Mouse (Mus musculus) myocyte (in vitro differentiated cells): ENCODE data around the gene Hsd17b12. TPM values are rescaled to one million over a fixed set of nuclear protein-coding genes. Genes with fewer than 3 reads are reported as not detected.

Source experiments
- H3K27me3 ChIP-seq: one replicate; pipeline ENCODE4 v1.6.1; 2011; ENCODE audit not compliant: control insufficient read depth, insufficient read depth, insufficient read length
- H3K36me3 ChIP-seq: one replicate; pipeline ENCODE4 v1.6.1; 2011; ENCODE audit not compliant: control insufficient read depth, insufficient read depth
- H3K4me2 ChIP-seq: one replicate; pipeline ENCODE4 v1.6.1; 2011; ENCODE audit warnings: low read depth, control low read depth
- H3K4me3 ChIP-seq: one replicate; pipeline ENCODE4 v1.5.1; 2011; ENCODE audit warnings: mild to moderate bottlenecking, control low read depth, moderate library complexity
- H3K79me2 ChIP-seq: one replicate; pipeline ENCODE4 v1.6.1; 2011; ENCODE audit not compliant: control insufficient read depth, insufficient read depth
- H3ac ChIP-seq: one replicate; pipeline ENCODE4 v1.6.1; 2011; ENCODE audit not compliant: control insufficient read depth, insufficient read length
- CEBPB ChIP-seq: IDR thresholded peaks from 2 replicates; pipeline ENCODE4 v1.6.1; 2011; ENCODE audit warnings: mild to moderate bottlenecking, moderate library complexity; ENCODE audit not compliant: poor library complexity, insufficient read depth, severe bottlenecking
- E2F4 ChIP-seq: IDR thresholded peaks from one replicate; pipeline ENCODE4 v1.6.1; 2011; ENCODE audit warnings: mild to moderate bottlenecking, control low read depth, moderate library complexity; ENCODE audit not compliant: insufficient read depth
- MAX ChIP-seq: IDR thresholded peaks from one replicate; pipeline ENCODE4 v1.6.1; 2011; ENCODE audit warnings: low read depth, mild to moderate bottlenecking, control low read depth
- MYOD1 ChIP-seq, 3 experiments: IDR thresholded peaks; one replicate each; pipeline ENCODE4 v1.6.1; 2011; ENCODE audit warnings: control low read depth in 2 of 3, low read depth in 2 of 3, mild to moderate bottlenecking in 2 of 3, moderate library complexity in 1 of 3; ENCODE audit not compliant: insufficient read length in 2 of 3, control insufficient read depth in 1 of 3
- MYOG ChIP-seq, 3 experiments: IDR thresholded peaks; one replicate each; pipeline ENCODE4 v1.6.1; 2011; ENCODE audit warnings: control low read depth in 2 of 3, low read depth in 2 of 3, mild to moderate bottlenecking in 2 of 3; ENCODE audit not compliant: insufficient read length in 2 of 3, control insufficient read depth in 1 of 3, insufficient read depth in 1 of 3
- POLR2A ChIP-seq: IDR thresholded peaks from one replicate; pipeline ENCODE4 v1.6.1; 2011; ENCODE audit warnings: low read depth, mild to moderate bottlenecking, control low read depth, moderate library complexity; ENCODE audit not compliant: insufficient read length
- POLR2AphosphoS2 ChIP-seq: IDR thresholded peaks from one replicate; pipeline ENCODE4 v1.6.1; 2011; ENCODE audit warnings: low read depth, control low read depth; ENCODE audit not compliant: insufficient read length
- REST ChIP-seq: IDR thresholded peaks from one replicate; pipeline ENCODE4 v1.6.1; 2011; ENCODE audit warnings: mild to moderate bottlenecking, control low read depth, moderate library complexity; ENCODE audit not compliant: insufficient read depth, insufficient read length
- SRF ChIP-seq: IDR thresholded peaks from one replicate; pipeline ENCODE4 v1.6.1; 2011; ENCODE audit warnings: low read depth; ENCODE audit not compliant: control insufficient read depth, insufficient read length
- TCF12 ChIP-seq: IDR thresholded peaks from one replicate; pipeline ENCODE4 v1.6.1; 2011; ENCODE audit warnings: mild to moderate bottlenecking, control low read depth; ENCODE audit not compliant: poor library complexity, insufficient read depth, severe bottlenecking
- TCF3 ChIP-seq: IDR thresholded peaks from one replicate; pipeline ENCODE4 v1.6.1; 2011; ENCODE audit warnings: low read depth, control low read depth; ENCODE audit not compliant: insufficient read length
- USF1 ChIP-seq: IDR thresholded peaks from one replicate; pipeline ENCODE4 v1.6.1; 2011; ENCODE audit warnings: low read depth, mild to moderate bottlenecking, control low read depth, moderate library complexity
- polyA plus RNA-seq: library from polyadenylated mRNA; unstranded; fragments of >200 nt; fragmentation: generic; extraction: Trizol; gene quantifications from one replicate; pipeline ENCODE4 v1.2.1, GENCODE M21; 2012; ENCODE audit warnings: missing spikeins

Hsd17b12 gene
- polyA plus RNA-seq, 1 experiment = 87.0 TPM

GRCm38 (mm10) chr2:94001411-94001810 lies 156.4 kb downstream of the Hsd17b12 start:
- H3K4me2 ChIP-seq = no peak overlapping the region

DNA sequence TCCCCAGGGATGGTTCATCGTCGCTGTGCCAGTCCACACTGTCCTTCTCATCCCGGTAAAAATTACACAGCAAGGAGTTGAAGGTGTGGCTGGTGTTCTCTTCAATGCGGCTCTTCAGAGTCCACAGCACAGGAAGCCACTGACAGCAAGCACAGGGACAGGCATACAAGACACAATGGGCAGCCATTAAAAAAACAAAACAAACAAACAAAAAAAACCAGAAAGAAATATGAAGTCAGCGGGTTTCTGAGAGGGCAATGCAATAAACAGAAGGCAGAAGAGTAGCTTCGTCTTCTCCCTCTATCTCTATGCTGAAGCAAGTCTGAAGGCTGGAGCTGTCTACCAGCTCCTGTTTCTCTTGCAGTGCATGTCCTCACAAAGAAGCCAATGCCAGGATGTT lies 161.5 kb downstream of the Hsd17b12 start, which contains the start of gene Gm27027:
Gene Gm27027, minus strand, starts transcription at position 101 of the 400 bp plus-strand sequence.
- Histone ChIP-seq H3K36me3 (peaks cover 33% of the 10 kb centered on the region), H3K27me3 (no peaks in the 10 kb centered on the region), H3K79me2 (no peaks in the 10 kb centered on the region), H3K4me2 (no peak within 1 kb of the TSS), H3K4me3 (no peak within 1 kb of the TSS), H3ac (no peak within 1 kb of the TSS)
- no peak for TF ChIP-seq E2F4
- TF ChIP-seq POLR2AphosphoS2 = no peak
- no peak for TF ChIP-seq POLR2A
- no peak for TF ChIP-seq MAX
- TF ChIP-seq REST = no peak
- TF ChIP-seq MYOD1 (IDR thresholded peaks at IDR 0.05; ENCODE audit: control insufficient read depth in 1 of 3, insufficient read length in 2 of 3, low read depth in 2 of 3) = no peak
- no peak for TF ChIP-seq TCF12
- no peak for TF ChIP-seq TCF3
- TF ChIP-seq SRF = no peak
- TF ChIP-seq CEBPB = no peak

More at GRCm38 (mm10) chr2:94001411-94001810, 156.4 kb downstream of the Hsd17b12 start:
- TF ChIP-seq USF1 = no peak
- no peak for TF ChIP-seq MAX
- TF ChIP-seq CEBPB = no peak
- no peak for TF ChIP-seq REST
- TF ChIP-seq TCF12 = no peak
- TF ChIP-seq E2F4 = no peak
- TF ChIP-seq TCF3 = no peak
- no peak for TF ChIP-seq SRF
- no peak for TF ChIP-seq POLR2A
- TF ChIP-seq MYOG (IDR thresholded peaks at IDR 0.05; ENCODE audit: control insufficient read depth in 1 of 3, insufficient read depth in 1 of 3, insufficient read length in 2 of 3, low read depth in 2 of 3) = no peak
- TF ChIP-seq MYOD1 (IDR thresholded peaks at IDR 0.05; ENCODE audit: control insufficient read depth in 1 of 3, insufficient read length in 2 of 3, low read depth in 2 of 3) = no peak
- TF ChIP-seq POLR2AphosphoS2 = no peak
- Histone ChIP-seq H3K27me3 (no peaks in the 10 kb centered on the region), H3ac (no peak overlapping the region), H3K4me3 (no peak overlapping the region), H3K79me2 (no peaks in the 10 kb centered on the region), H3K36me3 (peaks cover 46% of the 10 kb centered on the region)

DNA sequence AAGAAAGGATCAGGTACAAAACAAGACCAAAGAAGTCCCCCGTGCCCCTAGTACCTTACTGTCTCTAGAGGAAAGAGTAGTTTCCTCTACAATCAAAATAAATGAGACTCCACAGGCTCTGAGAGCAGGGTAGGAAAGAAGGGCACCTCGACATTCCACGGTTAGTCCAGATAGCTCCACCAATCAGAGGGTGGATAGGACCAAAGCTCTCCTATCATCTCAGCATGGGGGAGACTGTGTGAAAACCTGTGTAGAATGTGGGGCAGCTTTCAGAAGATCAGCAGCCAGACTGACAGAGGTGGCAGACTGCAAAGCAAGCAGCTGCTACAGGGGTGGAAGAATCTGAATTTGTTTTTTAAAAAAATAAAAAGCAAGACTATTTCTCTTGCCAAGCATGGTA lies 165.0 kb downstream of the Hsd17b12 start:
- Histone ChIP-seq H3K4me2 (no peak overlapping the region), H3K79me2 (no peaks in the 10 kb centered on the region), H3ac (no peak overlapping the region), H3K4me3 (no peak overlapping the region), H3K36me3 (peaks cover 28% of the 10 kb centered on the region), H3K27me3 (no peaks in the 10 kb centered on the region)
- TF ChIP-seq CEBPB = no peak
- no peak for TF ChIP-seq USF1
- no peak for TF ChIP-seq TCF3

GRCm38 (mm10) chr2:93992259-93992658 lies 165.5 kb downstream of the Hsd17b12 start:
- no peaks in the 10 kb centered on the region for H3K79me2 ChIP-seq
- TF ChIP-seq POLR2A (no peak), MYOD1 (IDR thresholded peaks at IDR 0.05; ENCODE audit: control insufficient read depth in 1 of 3, insufficient read length in 2 of 3, low read depth in 2 of 3) (no peak), SRF (no peak), REST (no peak), CEBPB (no peak), MAX (no peak), TCF3 (no peak), MYOG (IDR thresholded peaks at IDR 0.05; ENCODE audit: control insufficient read depth in 1 of 3, insufficient read depth in 1 of 3, insufficient read length in 2 of 3, low read depth in 2 of 3) (no peak), TCF12 (no peak), E2F4 (no peak), USF1 (no peak), POLR2AphosphoS2 (no peak)
- peaks cover 32% of the 10 kb centered on the region for H3K36me3 ChIP-seq
- H3ac ChIP-seq = no peak overlapping the region
- H3K4me2 ChIP-seq = no peak overlapping the region
- H3K4me3 ChIP-seq = no peak overlapping the region
- no peaks in the 10 kb centered on the region for H3K27me3 ChIP-seq

DNA sequence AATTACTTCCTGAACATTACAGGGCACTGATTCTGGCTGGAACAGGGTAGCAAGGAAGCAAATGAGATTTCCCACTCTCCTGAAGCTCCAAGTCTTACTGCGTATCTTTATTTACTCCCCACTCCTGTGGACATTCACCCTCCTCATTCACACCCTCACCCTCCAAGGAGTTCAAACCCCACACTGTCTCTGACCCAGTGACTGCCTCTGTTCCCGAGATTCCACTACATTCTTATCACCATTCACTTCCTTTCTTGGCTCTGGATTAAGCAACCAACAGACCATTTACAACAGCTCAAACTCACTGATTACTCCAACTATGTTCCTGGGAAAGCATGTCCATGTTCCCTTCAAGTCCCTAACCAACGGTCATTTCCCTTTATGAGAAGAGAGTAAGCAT lies 166.4 kb downstream of the Hsd17b12 start:
- H3ac ChIP-seq = no peak overlapping the region
- no peaks in the 10 kb centered on the region for H3K27me3 ChIP-seq
- TF ChIP-seq REST (no peak), E2F4 (no peak), MYOG (IDR thresholded peaks at IDR 0.05; ENCODE audit: control insufficient read depth in 1 of 3, insufficient read depth in 1 of 3, insufficient read length in 2 of 3, low read depth in 2 of 3) (no peak), SRF (no peak), MYOD1 (IDR thresholded peaks at IDR 0.05; ENCODE audit: control insufficient read depth in 1 of 3, insufficient read length in 2 of 3, low read depth in 2 of 3) (no peak), USF1 (no peak), MAX (no peak), CEBPB (no peak), POLR2AphosphoS2 (no peak), POLR2A (no peak), TCF3 (no peak), TCF12 (no peak)
- peaks cover 32% of the 10 kb centered on the region for H3K36me3 ChIP-seq
- H3K4me2 ChIP-seq = no peak overlapping the region
- H3K4me3 ChIP-seq = no peak overlapping the region
- H3K79me2 ChIP-seq = no peaks in the 10 kb centered on the region
